Mouse (Mus musculus): ENCODE data around the gene C1qtnf3.

The C1qtnf3 gene

GRCm38 (mm10) chr15:10951951-10952759 lies at the start of gene C1qtnf3:
Gene C1qtnf3, plus strand, starts transcription at chr15:10952332.
- DNase-seq = peak; percentile 15 to 31

- DNase-seq = no peak
Observed at GRCm38 (mm10) chr15:10902360-10902759, 49.8 kb upstream of the C1qtnf3 start.

- DNase-seq = no peak
Observed at GRCm38 (mm10) chr15:10916611-10917311, 35.4 kb upstream of the C1qtnf3 start.

GRCm38 (mm10) chr15:10917312-10917660 lies 34.8 kb upstream of the C1qtnf3 start:
- peak in 1 of 2 experiments; percentile 4 for DNase-seq

GRCm38 (mm10) chr15:10920212-10920611 lies 31.9 kb upstream of the C1qtnf3 start:
- DNase-seq = no peak

- peak; percentile 15 to 24 for DNase-seq
Observed at GRCm38 (mm10) chr15:10921064-10921463, 31.1 kb upstream of the C1qtnf3 start.

- no peak for DNase-seq
Observed at GRCm38 (mm10) chr15:10922061-10922460, 30.1 kb upstream of the C1qtnf3 start.

DNA sequence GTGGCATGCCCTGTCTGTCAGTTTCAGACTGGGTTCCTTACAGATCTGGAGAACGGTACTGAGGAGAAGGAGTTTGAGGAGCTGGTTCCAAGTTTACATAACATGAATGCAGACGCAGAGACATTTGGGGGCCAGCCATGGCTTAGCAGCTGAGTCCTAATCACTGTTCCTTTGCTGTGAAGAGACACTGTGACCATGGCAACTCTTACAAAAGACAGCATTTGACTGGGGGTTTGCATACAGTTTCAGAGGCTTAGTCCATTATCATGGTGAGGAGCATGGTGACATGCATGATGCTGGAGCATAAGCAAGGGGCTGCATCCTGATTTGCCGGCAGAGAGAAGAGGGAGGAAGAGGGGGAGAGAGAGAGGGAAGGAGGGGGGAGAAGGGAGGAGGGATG lies 29.6 kb upstream of the C1qtnf3 start:
- peak; percentile 8 to 15 for DNase-seq

- DNase-seq = peak; percentile 19 to 47
Observed at GRCm38 (mm10) chr15:10923076-10923995, 28.8 kb upstream of the C1qtnf3 start.

GRCm38 (mm10) chr15:10927325-10927724 lies 24.8 kb upstream of the C1qtnf3 start:
- DNase-seq = no peak

DNA sequence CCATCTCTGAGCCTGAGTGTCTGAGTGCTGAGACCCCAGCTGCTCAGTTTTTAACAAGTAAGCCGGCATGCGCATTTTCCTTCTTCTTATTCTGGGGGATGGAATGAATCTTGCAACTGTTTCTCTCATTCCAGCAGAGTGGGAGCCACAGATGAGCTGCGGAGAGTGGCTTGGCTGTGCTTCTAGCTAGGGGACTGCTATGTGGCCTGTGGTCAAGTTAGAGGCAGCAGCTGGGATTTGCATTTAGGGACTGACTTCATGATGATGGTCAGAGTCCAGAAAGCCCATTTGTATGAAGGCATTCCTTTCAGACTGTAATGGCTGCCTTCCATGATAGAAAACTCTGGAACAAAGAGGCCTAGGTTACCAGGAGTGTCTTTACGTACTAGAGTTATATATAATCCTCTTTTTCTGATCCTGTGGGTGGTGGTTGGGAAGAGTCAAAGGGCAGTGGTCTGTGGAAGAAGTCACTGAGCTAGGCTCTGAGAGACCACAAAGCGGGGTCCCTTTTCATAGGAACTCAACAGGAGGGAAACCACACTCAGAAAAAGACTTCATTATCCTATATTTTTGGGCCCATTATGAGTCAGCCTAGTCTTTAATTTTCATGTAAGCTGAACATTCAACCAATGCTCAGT lies 23.4 kb upstream of the C1qtnf3 start:
- DNase-seq = no peak

GRCm38 (mm10) chr15:10933930-10934329 lies 18.2 kb upstream of the C1qtnf3 start:
- DNase-seq = no peak

- no peak for DNase-seq
Observed at GRCm38 (mm10) chr15:10940148-10941108, 11.7 kb upstream of the C1qtnf3 start.

DNA sequence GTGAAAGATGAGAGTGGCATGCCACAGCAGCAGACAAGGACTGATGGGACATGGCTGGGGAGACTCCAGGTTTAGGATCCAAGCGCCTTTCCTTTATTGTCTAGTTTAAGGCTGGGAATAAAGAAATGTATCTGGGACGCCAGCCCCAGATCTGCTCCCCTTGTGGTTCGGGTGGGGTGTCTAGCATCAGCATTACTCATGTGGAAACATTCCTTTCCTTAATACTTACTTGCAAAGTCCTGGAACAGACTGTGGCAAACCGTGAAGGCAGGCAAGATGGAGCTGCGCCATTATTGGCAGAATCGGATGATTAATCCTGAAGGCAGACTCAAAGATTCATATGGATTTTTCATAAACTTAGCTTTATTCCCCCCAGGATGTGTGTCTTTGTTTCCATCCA lies 10.2 kb upstream of the C1qtnf3 start:
- no peak for DNase-seq

- no peak for DNase-seq
Observed at GRCm38 (mm10) chr15:10947852-10948251, 4.3 kb upstream of the C1qtnf3 start.

GRCm38 (mm10) chr15:10952760-10953305 lies 701 bp downstream of the C1qtnf3 start:
- peak in 1 of 2 experiments; percentile 3 for DNase-seq

DNA sequence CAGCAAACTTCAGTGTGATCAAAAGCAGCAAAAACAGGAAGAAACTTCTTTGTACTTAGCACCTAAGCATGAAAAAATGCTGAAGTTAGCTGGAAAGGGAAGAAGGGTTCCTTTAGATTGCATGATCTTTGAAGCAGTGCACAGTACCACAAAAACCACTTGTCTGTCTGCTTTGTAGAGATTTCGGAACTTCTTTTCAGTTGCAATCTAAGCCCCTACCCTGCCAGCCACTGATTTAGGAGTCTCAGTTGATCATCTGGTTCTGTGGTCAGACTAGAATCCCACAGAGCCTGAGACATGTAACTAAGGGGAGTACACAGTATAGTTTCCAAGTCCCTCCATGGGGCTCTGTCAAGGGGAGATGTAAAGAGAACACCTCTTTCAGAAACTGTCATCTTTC lies 1.3 kb downstream of the C1qtnf3 start:
- DNase-seq = no peak

DNA sequence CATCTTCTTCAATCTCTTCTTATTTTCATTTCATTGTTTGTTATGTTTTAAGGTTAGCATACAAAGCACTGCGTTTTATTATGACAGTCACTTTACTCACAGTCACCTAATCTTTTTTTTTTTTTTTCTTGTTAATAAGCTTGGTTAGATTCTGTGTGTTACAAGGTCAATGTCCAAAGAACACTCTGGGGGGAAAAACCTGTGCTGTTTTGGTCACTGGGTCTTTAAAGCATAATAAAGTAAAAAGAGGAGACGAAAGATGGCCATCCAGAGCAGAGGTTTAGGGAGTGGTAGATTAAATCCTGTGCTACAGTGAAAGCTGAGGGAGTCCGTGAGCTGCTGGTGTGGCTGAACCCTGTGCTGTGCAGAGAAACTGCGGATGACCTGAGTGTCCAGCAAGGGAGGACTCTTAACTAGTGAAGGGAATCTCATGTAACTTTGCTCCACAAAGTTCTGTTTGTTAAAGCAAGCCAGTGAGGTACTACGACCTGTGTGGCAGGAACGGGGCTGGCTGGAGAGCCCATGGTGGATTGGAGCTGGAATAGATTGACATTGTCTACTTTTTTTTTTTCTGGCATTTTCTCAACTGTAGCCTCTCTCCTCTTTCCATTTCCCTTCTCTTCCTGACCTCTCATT lies 2.4 kb downstream of the C1qtnf3 start:
- DNase-seq = no peak

GRCm38 (mm10) chr15:10955156-10955555 lies 3.0 kb downstream of the C1qtnf3 start:
- DNase-seq = no peak

DNA sequence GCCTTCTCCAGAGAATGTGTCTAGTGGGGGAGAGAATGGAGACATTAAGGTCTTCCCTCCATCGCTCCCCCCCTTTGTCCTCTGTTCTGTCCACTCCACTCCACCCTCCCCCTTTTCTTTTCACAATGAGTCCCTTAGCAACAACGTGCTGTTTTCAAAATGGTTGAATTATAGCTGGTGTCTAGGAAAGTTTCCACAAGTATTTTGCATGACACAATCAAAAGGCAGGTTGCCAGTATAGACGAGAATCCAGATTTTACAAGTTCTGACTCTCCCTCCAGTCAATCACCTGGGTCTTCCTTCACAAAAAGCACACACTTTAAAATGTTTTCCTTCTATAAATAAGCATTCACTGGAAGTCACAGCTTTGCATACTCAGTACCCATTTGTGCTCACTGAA lies 4.6 kb downstream of the C1qtnf3 start:
- DNase-seq = no peak
